Mouse (Mus musculus): ENCODE measurements around the gene Cdhr4.

Cdhr4 gene

GRCm38 (mm10) chr9:107992197-107992596 is at the start of gene Cdhr4:
Gene Cdhr4 (plus strand): TSS chr9:107992497.
- no peak for DNase-seq

DNA sequence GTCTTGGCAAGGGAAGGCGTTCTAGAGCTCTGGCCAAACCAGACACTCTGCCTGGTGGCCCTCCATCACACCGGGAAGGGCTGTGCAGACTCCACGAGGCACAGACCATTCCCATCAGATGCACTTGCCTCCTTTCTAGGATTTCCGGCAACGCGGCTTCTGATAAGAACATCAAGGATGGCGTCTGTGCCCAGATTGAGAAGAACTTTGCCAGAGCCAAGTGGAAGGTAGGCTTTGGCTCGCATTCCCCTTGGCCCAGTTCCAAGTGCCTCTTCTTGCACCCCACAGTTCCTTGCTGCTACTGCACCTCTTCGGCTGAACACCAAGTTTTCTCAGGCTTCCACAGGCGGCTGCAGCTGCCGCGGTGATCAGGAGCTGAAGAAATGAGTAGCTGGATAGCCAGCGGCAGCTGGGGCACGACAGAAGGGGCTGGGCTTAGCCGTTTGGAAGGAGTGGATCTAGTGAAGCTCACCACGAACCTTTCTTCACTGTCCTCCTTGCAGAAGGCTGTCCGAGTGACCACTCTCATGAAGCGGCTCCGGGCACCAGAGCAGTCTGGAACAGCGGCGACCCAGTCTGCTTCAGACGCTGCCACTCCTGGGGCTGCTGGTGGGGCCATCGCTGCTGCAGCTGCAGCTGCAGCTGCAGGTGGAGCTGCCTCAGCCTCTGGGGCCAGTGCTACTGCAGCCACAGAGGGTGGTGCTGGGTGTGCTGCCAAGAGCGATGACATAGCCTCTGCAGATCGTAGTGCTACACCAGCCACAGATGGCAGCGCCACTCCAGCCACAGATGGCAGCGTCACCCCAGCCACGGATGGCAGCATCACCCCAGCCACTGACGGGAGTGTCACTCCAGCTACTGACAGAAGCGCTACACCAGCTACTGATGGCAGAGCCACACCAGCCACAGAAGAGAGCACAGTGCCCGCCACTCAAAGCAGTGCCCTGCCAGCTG is 44.8 kb upstream of the Cdhr4 start:
- DNase-seq: peak; percentile 77 to 79

GRCm38 (mm10) chr9:107949184-107949921 is 42.9 kb upstream of the Cdhr4 start:
- no peak for DNase-seq

DNA sequence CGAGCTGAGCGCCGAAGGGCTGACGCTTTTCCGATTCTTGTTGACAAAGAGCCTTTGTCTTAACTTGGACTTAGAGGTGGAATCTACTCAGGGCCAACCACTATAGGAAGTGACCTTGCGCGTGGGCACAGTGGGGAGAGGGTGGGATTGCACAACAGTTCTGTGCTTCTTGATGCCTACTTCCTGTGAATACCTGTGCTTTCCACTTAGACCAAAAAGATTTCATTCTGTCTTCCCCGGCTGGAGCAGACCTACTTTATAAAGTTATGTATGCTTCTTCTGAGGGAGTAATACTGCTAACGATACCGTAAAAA is 42.4 kb upstream of the Cdhr4 start, which contains the start of gene Traip:
Gene Traip, plus strand, starts transcription at position 215 of the 314 bp plus-strand sequence.
- no peak for DNase-seq

DNA sequence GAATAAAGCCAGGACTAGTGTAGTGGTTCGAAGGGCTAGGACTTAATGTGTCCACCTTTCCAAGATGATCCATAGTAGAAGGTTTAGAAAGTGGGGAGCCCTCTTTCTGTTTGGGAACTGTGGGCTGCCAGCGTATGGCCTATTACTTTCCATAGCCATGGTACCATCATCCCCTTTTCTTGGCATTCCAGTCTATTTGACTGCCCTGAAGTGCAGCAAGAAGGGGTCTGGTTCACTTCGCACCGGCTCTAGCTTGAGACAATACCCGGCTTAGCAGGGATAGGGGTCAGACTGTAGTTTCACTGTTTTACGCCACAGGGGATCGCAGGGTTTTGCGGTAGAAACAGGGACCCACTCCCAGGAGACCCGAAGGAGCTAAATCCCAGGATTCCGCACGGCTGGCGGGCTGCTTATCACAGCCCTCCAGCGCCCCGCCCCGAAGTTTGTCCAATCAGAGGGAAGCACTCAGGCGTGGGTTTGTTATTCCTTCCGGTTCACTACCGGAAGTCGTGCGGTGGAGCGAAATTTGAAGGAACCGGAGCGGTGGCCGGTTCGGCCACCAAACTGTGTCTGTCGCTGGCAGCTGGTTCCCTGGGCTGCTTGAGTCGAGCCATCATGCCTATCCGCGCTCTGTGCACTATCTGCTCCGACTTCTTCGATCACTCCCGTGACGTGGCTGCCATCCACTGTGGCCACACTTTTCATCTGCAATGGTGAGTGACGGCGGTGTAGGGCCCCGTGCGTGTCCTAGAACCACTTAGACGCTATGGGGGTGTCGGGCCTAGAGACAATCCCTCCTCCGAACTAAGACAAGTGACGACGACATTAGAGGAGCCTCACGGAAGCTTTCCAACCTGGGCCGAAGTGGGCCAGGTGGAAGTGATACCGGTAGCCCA is 41.6 kb upstream of the Cdhr4 start:
- DNase-seq: peak; percentile 96 to 97

- no peak for DNase-seq
Measured at GRCm38 (mm10) chr9:107955613-107956289, 36.5 kb upstream of the Cdhr4 start.

DNA sequence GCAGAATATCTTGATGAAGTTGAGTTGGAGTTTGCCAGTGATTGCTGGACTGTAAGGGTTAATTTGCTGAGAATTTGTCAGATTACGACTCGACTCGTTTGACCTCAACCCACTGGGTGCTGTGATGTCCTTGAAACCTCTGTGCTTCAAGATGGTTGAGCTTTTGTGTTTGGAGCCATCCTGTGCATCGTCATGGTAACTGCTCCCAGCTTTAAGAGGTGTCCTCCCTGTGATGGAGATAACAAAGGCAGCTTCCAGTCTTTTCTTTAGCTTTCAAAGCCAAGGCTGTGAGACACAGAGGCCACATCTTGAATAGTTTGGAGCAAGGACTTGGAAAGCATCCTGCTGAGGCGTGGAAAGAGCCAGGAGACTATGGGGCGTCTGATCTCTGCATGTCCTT is 35.2 kb upstream of the Cdhr4 start:
- no peak for DNase-seq

GRCm38 (mm10) chr9:107959896-107960295 is 32.4 kb upstream of the Cdhr4 start:
- DNase-seq: no peak

DNA sequence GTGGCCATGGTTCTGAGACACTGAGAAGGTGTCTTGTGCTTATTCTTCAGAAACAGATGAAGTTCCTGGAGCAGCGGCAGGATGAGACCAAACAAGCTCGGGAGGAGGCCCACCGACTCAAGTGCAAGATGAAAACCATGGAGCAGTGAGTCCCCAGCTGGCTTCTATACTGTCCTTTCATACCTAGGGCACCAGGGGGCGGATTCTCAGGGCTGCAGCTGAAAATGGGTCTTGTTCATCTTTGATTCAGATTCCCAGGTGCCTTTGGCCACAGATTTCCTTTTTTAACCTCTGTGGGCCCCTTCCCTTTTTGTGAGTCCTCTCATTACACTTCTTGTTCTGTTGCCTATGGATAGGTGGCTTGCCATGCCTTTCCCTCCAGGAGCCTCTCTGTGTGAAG is 31.4 kb upstream of the Cdhr4 start:
- DNase-seq: no peak

DNA sequence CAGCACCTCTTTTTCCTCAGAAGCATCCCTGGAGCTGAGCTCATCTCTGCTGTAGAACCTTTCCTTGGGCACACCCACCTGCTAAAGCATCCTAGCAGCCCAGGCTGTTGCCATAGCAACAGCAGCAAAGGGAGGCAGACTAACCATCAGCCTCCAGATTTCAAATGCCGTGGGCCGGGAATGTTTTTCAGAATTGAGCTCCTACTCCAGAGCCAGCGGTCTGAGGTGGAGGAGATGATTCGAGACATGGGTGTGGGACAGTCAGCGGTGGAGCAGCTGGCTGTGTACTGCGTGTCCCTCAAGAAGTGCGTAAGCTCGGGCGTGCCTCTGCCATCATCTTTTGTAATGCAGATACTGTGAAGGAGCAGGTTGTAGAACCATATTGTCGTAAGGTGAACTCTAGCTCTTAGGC is 30.9 kb upstream of the Cdhr4 start:
- DNase-seq: peak in 1 of 2 experiments; percentile 26

DNA sequence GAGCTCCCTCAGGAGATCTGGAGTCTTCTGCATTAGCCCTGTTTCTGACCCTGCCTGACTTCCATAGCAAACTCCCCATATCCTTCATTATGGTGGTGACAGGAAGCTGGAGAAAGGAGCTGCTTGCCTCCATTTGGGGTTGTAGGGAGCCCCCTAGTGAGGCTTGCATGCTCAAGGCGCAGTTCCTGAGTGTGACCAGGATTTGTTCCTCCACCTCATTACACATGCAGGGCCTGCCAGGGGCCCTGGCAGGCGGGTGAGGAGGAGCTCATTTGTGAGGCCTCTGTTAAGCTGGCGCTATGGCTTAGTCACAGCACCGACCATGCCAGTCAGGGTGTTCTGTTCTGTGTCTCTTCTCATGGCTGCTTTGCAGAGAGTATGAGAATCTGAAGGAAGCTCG is 30.4 kb upstream of the Cdhr4 start:
- peak; percentile 35 to 53 for DNase-seq

DNA sequence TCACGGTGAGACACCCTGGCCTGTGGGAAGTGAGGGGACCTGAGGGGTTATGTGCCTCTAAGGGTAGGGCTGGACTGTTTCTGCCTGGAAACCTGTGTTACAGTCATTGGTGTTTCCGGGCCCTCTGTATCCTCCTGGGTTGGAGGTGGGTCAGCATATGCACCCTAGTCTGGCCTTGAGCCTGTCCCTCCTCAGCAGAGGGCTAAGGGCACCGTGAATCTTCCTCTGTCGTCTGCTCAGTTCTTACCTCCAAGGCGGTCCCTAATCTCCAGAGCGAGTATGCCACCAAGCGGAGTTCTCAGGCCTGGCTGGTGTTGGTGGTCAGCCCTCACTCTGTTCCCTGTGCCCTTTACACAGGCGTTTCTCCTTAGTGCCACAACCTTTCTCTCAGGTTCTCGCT is 29.4 kb upstream of the Cdhr4 start:
- no peak for DNase-seq

- peak; percentile 92 to 93 for DNase-seq
Measured at GRCm38 (mm10) chr9:107963700-107964099, 28.6 kb upstream of the Cdhr4 start.

DNA sequence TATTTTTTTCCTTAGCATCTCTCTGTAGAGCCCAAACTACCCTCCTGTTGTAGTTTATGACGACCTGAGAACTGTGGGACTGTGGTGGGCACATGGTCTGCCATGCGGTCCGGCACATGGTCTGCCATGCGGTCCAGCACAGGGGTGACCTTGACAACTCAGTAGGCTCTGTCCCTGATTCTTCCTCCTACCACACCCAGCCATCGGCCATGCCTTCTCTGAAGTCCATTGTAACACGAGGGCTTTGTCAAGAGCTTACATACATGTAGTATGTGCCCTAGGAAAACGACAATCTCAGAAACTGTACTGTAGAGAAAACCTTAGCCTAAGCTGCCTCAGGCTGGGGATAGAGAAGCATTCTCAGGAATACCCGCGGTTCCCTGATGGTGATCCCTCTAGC is 27.6 kb upstream of the Cdhr4 start:
- DNase-seq: no peak

- DNase-seq: no peak
Measured at GRCm38 (mm10) chr9:107966676-107967075, 25.6 kb upstream of the Cdhr4 start.

GRCm38 (mm10) chr9:107967437-107967836 is 24.9 kb upstream of the Cdhr4 start:
- no peak for DNase-seq

DNA sequence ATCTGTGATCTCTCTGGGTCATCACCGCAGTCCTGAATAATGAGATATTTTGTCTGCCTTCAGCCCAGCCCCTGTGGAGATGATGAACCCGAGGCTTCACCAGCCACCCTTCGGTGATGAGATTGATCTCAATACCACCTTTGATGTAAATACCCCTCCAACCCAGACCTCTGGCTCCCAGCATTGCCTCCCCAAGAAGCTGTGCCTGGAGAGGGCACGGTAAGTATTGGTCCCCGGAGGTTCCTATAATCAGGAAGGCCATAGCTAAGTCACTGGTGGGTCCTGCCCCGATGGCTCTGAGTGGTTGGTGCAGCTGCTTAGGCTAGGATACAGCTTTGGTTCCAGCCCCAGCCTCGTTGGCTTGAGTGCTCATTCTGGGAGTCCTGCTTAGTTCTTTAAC is 23.8 kb upstream of the Cdhr4 start:
- no peak for DNase-seq

- DNase-seq: no peak
Measured at GRCm38 (mm10) chr9:107970311-107970710, 22.0 kb upstream of the Cdhr4 start.

DNA sequence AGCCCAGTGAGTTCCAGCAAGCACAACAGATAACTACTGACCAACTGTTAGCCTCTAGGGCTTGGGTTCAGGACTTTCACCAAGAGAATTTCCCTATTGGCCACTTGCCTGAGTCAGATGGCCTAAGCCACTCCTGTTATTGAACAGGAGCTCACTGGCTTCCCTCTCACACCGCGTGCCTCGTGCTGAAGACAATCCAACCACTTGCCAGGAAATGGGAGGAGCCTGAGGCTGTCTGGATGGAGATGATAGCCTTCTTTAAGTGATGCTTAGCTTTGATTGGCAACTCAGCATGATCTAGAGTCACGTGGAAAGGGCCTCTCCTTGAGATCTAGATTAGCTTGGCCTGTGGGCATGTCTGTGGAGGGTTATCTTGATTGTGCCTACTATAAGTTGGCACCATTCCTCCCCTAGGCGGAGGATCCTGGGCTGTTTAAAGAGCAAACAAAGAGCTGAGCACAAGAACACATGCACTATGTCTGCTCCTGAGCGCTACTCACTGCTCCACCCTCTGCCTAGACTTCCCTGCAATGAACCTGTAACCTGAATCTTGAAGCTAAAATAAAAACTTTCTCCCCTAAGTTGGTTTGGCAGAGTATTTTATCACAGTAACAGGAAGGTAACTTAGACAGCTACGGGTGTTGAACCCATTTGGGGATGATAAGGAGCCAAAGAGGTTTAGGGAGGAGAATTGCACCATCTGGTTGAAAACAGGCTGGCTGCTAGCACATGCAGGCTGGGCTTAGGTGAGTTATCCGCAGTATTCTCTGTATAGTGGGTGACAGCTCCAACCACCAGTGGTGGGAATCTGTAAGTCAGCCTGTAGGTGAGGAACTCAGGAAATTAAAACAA is 20.4 kb upstream of the Cdhr4 start:
- no peak for DNase-seq

DNA sequence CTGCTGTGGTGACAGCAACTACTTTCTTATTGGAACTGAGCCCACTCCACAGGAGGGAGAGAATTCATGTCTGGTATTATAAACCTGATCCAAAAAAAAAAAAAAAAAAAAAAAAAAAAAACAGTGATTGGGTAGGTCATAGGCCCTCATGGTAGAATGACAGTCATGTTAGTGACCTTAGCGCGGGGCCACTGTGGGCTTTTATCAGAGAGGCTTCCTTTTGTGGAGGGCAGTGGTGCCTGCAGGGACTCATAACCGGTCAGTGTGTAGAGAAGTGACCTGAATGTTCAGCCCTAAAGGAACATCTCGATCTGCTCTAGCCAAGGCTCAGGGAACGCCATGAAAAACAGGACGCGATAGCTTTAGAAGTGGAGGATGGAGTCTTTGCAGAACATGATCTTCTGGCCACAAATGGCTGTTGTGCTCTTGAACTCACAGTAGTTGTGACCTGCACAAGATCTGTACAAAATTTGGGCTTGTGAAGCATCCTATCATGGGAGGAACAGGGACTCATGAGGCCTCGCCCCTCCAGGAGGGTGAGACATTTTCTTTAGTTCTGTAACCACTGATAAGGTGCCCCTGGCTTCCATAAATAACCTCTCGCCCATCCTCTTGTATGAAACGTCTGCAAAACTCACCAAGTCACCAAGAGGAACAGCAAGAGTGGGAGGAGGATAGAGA is 17.7 kb upstream of the Cdhr4 start:
- DNase-seq: no peak
